Mouse (Mus musculus): Measurements from ENCODE around the gene Zdhhc14. TPM values are rescaled to one million over a fixed set of nuclear protein-coding genes. Genes with fewer than 3 reads are reported as not detected.

Gene Zdhhc14
- polyA plus RNA-seq, 1 experiment: 5.7 TPM

DNA sequence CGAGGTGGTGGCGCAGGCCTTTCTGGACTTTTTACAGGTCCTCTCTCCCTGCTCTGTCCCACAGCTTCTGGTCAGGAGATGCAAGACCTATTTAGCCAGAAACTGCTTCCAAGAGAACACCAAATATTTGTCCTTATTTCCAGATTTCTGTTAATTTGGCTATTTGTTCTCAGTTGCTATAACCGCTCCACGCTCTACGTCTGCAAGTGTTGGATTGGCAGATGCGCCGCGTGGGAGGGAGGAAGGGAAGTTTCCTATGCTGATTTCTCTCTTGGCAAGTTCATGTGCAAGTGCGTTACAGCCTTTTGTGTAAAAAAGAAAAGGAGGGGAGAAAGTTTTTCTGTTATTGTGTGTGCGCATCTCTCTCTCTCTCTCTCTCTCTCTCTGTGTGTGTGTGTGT lies 58.1 kb downstream of the Zdhhc14 start:
- 93% methylated on average over 10 of the region's 10 CpGs for WGBS
- H3K27ac ChIP-seq (ENCODE audit: insufficient read depth, low read length): no peak overlapping the region
- no peak overlapping the region for H3K4me3 ChIP-seq (ENCODE audit: extremely low read depth, insufficient read depth, insufficient read length)
- TF ChIP-seq POLR2A (IDR thresholded peaks at IDR 0.05; ENCODE audit: low read depth, low read length): no peak
- TF ChIP-seq CTCF (IDR thresholded peaks at IDR 0.05; ENCODE audit: extremely low read depth, insufficient read depth, insufficient read length, insufficient replicate concordance): no peak
- no peak for DNase-seq (ENCODE audit: low read depth in 1 of 2, low spot score in 2 of 2)
- no peaks in the 10 kb centered on the region for H3K27me3 ChIP-seq (ENCODE audit: control insufficient read depth, insufficient read depth, low read length)
- H3K36me3 ChIP-seq (ENCODE audit: control insufficient read depth, insufficient read depth, low read length): no peaks in the 10 kb centered on the region
- H3K4me1 ChIP-seq (ENCODE audit: control insufficient read depth, insufficient read depth, insufficient read length): no peaks in the 10 kb centered on the region; the same call in 1 of the 2 replicates

DNA sequence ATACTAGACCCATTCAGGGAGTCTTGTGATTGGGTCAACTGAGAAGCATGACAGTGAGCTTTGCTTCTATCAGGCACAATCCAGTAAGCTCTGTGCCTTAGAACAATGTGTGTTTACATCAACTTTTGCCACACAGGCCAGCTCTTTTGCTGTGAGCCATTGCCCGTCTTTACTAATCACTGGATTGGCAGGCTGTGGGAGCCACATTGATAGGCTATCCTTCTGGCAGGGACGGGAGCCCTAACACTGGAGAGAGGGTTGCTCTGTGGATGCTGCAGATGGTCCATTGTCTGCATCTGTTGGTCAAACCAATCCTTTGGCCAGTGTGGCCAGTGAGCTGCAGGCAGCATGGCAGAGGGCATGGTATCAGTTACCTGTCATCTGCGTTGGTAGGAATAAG lies 58.8 kb downstream of the Zdhhc14 start:
- Histone ChIP-seq H3K4me1 (ENCODE audit: control insufficient read depth, insufficient read depth, insufficient read length) (no peaks in the 10 kb centered on the region; the same call in 1 of the 2 replicates), H3K27ac (ENCODE audit: insufficient read depth, low read length) (no peak overlapping the region), H3K27me3 (ENCODE audit: control insufficient read depth, insufficient read depth, low read length) (no peaks in the 10 kb centered on the region), H3K4me3 (ENCODE audit: extremely low read depth, insufficient read depth, insufficient read length) (no peak overlapping the region), H3K36me3 (ENCODE audit: control insufficient read depth, insufficient read depth, low read length) (no peaks in the 10 kb centered on the region)
- DNase-seq (ENCODE audit: low read depth in 1 of 2, low spot score in 2 of 2): no peak
- WGBS: 89% methylated on average over 3 of the region's 3 CpGs
- TF ChIP-seq POLR2A (IDR thresholded peaks at IDR 0.05; ENCODE audit: low read depth, low read length) (no peak), CTCF (IDR thresholded peaks at IDR 0.05; ENCODE audit: extremely low read depth, insufficient read depth, insufficient read length, insufficient replicate concordance) (no peak)

DNA sequence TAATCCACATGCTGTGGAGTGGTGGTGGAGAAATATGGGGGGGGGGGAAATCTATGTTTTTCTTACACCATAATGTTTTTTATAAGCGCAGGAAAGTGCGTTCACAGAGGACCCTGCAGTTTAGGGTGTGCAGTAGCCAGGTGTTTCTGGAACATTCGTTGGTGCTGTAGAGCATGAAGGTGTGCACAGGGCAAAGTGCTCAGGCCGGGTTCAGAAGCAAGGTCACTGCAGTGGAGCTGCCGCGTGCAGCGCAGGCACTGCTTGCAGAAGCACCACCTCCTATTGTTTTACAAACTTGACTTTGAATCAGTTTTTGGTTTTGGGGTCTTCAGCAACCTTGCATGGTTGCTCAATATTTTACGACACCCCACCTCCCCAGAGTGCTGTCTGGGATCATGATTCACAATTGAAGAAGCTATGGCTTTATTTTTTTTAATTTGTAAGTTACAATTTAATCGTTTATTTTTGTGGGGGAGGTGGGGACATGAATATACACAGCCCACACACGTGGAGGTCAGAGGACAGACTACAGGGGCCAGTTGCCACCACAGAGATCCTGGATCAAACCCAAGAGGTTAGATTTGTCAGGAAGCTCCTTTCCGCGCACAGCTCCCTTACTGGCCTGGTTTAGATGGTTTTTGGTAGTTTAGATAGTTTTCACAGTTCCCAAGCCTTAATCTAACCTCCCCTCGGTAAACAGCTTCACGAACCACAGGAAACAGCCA lies 59.8 kb downstream of the Zdhhc14 start:
- Histone ChIP-seq H3K27me3 (ENCODE audit: control insufficient read depth, insufficient read depth, low read length) (no peaks in the 10 kb centered on the region), H3K4me1 (ENCODE audit: control insufficient read depth, insufficient read depth, insufficient read length) (no peaks in the 10 kb centered on the region; the same call in none of the 2 replicates), H3K4me3 (ENCODE audit: extremely low read depth, insufficient read depth, insufficient read length) (no peak overlapping the region), H3K27ac (ENCODE audit: insufficient read depth, low read length) (no peak overlapping the region), H3K36me3 (ENCODE audit: control insufficient read depth, insufficient read depth, low read length) (no peaks in the 10 kb centered on the region)
- 80% methylated on average over 14 of the region's 14 CpGs for WGBS
- no peak for TF ChIP-seq CTCF (IDR thresholded peaks at IDR 0.05; ENCODE audit: extremely low read depth, insufficient read depth, insufficient read length, insufficient replicate concordance)
- no peak for TF ChIP-seq POLR2A (IDR thresholded peaks at IDR 0.05; ENCODE audit: low read depth, low read length)
- no peak for DNase-seq (ENCODE audit: low read depth in 1 of 2, low spot score in 2 of 2)

DNA sequence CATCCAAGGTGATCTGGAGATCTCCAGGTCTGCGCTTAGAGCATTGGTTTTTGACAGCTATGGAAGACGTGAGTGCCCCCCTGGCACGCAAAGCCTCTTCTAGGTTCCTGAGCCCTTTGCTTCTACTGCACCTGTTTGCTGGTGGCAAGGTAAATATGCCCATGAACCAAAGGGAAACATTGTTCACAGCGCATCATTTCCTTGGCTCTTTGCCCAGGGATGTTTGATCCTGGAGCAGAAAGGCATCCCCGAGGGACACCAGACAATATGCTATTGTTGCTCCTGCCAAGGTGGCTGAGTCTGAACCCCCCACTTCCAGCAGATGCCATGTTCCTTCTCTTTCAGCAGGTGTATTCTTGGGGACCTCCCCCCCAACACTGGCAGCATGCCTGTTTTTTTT lies 61.2 kb downstream of the Zdhhc14 start:
- no peaks in the 10 kb centered on the region for H3K27me3 ChIP-seq (ENCODE audit: control insufficient read depth, insufficient read depth, low read length)
- H3K4me3 ChIP-seq (ENCODE audit: extremely low read depth, insufficient read depth, insufficient read length): no peak overlapping the region
- no peak for DNase-seq (ENCODE audit: low read depth in 1 of 2, low spot score in 2 of 2)
- no peaks in the 10 kb centered on the region for H3K36me3 ChIP-seq (ENCODE audit: control insufficient read depth, insufficient read depth, low read length)
- no peak overlapping the region for H3K27ac ChIP-seq (ENCODE audit: insufficient read depth, low read length)
- peaks cover 5% of the 10 kb centered on the region for H3K4me1 ChIP-seq (ENCODE audit: control insufficient read depth, insufficient read depth, insufficient read length)
- WGBS: 88% methylated on average over 5 of the region's 5 CpGs
- no peak for TF ChIP-seq CTCF (IDR thresholded peaks at IDR 0.05; ENCODE audit: extremely low read depth, insufficient read depth, insufficient read length, insufficient replicate concordance)
- no peak for TF ChIP-seq POLR2A (IDR thresholded peaks at IDR 0.05; ENCODE audit: low read depth, low read length)

DNA sequence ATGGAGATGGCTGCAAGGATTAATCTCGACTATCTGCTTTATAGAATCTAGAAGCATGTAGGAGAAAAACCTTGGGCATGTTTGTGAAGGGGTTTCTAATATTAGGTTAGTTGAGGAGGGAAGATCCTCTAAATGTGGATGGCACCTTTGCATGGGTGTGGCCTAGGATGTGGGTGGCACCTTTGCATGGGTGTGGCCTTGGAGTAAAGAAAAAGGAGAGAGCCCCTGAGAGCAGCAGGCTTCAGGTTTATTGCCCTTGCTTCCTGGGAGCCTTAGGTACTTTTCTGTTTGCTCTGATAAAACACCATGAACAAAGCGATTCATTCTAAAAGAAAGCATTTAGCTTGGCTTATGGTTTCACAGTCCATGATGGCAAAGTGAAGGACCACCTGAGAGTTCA lies 62.2 kb downstream of the Zdhhc14 start:
- Histone ChIP-seq H3K4me1 (ENCODE audit: control insufficient read depth, insufficient read depth, insufficient read length) (peaks cover 5% of the 10 kb centered on the region), H3K4me3 (ENCODE audit: extremely low read depth, insufficient read depth, insufficient read length) (no peak overlapping the region), H3K27ac (ENCODE audit: insufficient read depth, low read length) (no peak overlapping the region), H3K36me3 (ENCODE audit: control insufficient read depth, insufficient read depth, low read length) (no peaks in the 10 kb centered on the region), H3K27me3 (ENCODE audit: control insufficient read depth, insufficient read depth, low read length) (no peaks in the 10 kb centered on the region)
- no peak for DNase-seq (ENCODE audit: low read depth in 1 of 2, low spot score in 2 of 2)
- no peak for TF ChIP-seq POLR2A (IDR thresholded peaks at IDR 0.05; ENCODE audit: low read depth, low read length)
- TF ChIP-seq CTCF (IDR thresholded peaks at IDR 0.05; ENCODE audit: extremely low read depth, insufficient read depth, insufficient read length, insufficient replicate concordance): no peak
- WGBS: 98% methylated on average over 2 of the region's 2 CpGs

DNA sequence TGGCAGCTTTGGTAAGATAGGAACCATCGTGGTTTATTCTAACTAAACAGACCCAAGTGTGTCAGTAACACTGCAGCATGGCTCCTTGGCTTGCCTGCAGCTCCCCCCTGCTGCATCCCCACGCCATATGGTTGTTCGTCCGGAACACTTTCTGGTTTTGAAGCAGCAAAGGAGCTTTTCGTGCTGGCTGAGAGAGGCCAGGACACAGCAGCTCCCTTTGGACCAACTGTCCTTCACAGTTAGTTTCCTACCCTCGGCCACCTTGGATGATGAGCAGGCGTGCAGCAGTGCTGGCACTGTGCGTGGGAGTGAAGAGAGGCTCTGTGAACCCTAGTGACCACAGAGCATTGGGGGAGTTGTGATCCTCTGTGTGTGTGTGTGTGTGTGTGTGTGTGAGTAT lies 64.2 kb downstream of the Zdhhc14 start:
- Histone ChIP-seq H3K4me3 (ENCODE audit: extremely low read depth, insufficient read depth, insufficient read length) (no peak overlapping the region), H3K36me3 (ENCODE audit: control insufficient read depth, insufficient read depth, low read length) (no peaks in the 10 kb centered on the region), H3K27ac (ENCODE audit: insufficient read depth, low read length) (no peak overlapping the region), H3K27me3 (ENCODE audit: control insufficient read depth, insufficient read depth, low read length) (no peaks in the 10 kb centered on the region), H3K4me1 (ENCODE audit: control insufficient read depth, insufficient read depth, insufficient read length) (peaks cover 5% of the 10 kb centered on the region)
- no peak for DNase-seq (ENCODE audit: low read depth in 1 of 2, low spot score in 2 of 2)
- 86% methylated on average over 8 of the region's 8 CpGs for WGBS
- TF ChIP-seq POLR2A (IDR thresholded peaks at IDR 0.05; ENCODE audit: low read depth, low read length) (no peak), CTCF (IDR thresholded peaks at IDR 0.05; ENCODE audit: extremely low read depth, insufficient read depth, insufficient read length, insufficient replicate concordance) (no peak)

DNA sequence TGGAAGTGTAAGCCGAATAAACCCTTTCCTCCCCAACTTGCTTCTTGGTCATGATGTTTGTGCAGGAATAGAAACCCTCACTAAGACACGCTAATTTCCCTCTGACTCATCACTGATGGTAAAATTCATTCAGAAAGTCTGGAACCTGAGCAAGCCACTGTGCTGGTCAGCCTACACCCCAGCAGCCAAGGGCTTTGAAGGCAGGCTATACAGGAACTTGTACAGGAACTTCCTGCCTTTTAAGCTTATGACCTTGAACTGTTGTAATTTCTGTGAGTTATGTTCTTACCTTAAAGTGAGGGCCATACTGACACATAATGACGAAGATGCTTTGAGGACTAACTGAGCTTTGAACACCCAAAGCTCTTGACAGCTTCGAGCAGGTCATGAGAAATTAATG lies 67.9 kb downstream of the Zdhhc14 start:
- WGBS: 91% methylated on average over 4 of the region's 4 CpGs
- Histone ChIP-seq H3K27me3 (ENCODE audit: control insufficient read depth, insufficient read depth, low read length) (no peaks in the 10 kb centered on the region), H3K27ac (ENCODE audit: insufficient read depth, low read length) (no peak overlapping the region), H3K36me3 (ENCODE audit: control insufficient read depth, insufficient read depth, low read length) (no peaks in the 10 kb centered on the region), H3K4me3 (ENCODE audit: extremely low read depth, insufficient read depth, insufficient read length) (no peak overlapping the region), H3K4me1 (ENCODE audit: control insufficient read depth, insufficient read depth, insufficient read length) (peaks cover 8% of the 10 kb centered on the region)
- TF ChIP-seq POLR2A (IDR thresholded peaks at IDR 0.05; ENCODE audit: low read depth, low read length) (no peak), CTCF (IDR thresholded peaks at IDR 0.05; ENCODE audit: extremely low read depth, insufficient read depth, insufficient read length, insufficient replicate concordance) (no peak)
- DNase-seq (ENCODE audit: low read depth in 1 of 2, low spot score in 2 of 2): no peak

Measured in spleen, adult 2 months (tissue).